Mouse (Mus musculus): Measurements from ENCODE around the gene Cdkal1. TPM values are rescaled to one million over a fixed set of nuclear protein-coding genes. Genes with fewer than 3 reads are reported as not detected.

The Cdkal1 gene
- total and polyA plus RNA-seq, 3 experiments: 3.9 to 30.3 (median 29.9) TPM

DNA sequence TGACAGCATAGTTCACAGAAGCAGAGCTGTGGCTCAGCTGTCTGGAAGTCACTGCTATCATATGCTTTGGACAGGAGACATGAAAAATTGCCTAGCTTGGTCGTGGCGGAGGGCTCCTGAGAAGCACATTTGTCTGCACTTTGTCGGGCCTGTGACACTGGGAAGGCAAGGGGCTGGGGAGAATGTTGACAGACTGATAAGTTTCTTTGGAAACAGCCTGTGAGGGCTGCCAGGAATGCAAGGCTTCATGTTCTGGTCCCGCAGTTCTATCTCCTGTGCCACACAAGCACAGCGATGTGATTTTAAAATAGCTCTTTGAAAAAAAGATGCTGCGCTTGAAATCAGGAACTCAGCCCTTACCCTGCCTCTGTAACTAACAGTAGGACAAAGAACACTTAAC is 573.9 kb downstream of the Cdkal1 start:
- H3K27ac ChIP-seq: peak overlapping the region; percentile 8; the same call in 1 of the 2 replicates
- H3K4me1 ChIP-seq (ENCODE audit: control insufficient read depth, insufficient read depth, low read length): peaks cover 2% of the 10 kb centered on the region
- DNase-seq: peak in 1 of 2 experiments; percentile 38
- H3K9ac ChIP-seq (ENCODE audit: low read depth, low read length): no peak overlapping the region
- no peaks in the 10 kb centered on the region; the same call in 1 of the 2 replicates for H3K27me3 ChIP-seq (ENCODE audit: control insufficient read depth, insufficient read depth, low read length)
- TF ChIP-seq CTCF (IDR thresholded peaks at IDR 0.05) (no peak), EP300 (IDR thresholded peaks at IDR 0.05; ENCODE audit: insufficient read depth, low read depth, low read length) (peak; percentile 40; the same call in 1 of the 2 replicates)
- no peak overlapping the region for H3K4me3 ChIP-seq
- H3K79me2 ChIP-seq (replicated peaks; ENCODE audit: control insufficient read depth, insufficient read depth, low read length): no peaks in the 10 kb centered on the region
- H3K36me3 ChIP-seq (ENCODE audit: control insufficient read depth, insufficient read depth, low read length): no peaks in the 10 kb centered on the region
- 16% methylated on average over 6 of the region's 6 CpGs for WGBS
- intact Hi-C loops (cut with DNase I): loop anchor here (5.0 kb wide), 1 partner anchor 69 kb away; no protein-coding TSS in a partner anchor

- no peak overlapping the region for H3K9ac ChIP-seq (ENCODE audit: low read depth, low read length)
Observed at GRCm38 (mm10) chr13:29278156-29278555, 577.3 kb downstream of the Cdkal1 start.

DNA sequence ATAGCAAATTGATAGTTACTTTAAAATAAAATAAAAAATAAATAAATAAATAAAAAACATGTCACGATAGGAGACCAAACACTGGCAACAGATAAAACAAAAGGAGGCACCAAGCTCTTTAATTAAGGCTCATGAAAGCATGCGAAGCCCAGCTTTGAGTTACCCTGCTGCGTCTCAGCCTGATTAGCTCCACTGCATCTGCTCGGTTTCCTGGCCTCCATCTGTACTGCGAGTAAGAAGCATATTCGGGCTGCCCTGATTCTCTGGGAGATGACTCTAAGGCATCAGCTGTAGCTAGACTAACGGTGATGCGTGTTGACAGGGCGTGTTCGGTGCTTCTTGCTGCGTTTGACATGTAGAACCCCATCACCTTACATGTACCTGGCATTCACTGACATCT is 581.2 kb downstream of the Cdkal1 start:
- Histone ChIP-seq H3K27me3 (ENCODE audit: control insufficient read depth, insufficient read depth, low read length) (no peaks in the 10 kb centered on the region; the same call in 1 of the 2 replicates), H3K4me3 (no peak overlapping the region), H3K4me1 (ENCODE audit: control insufficient read depth, insufficient read depth, low read length) (no peaks in the 10 kb centered on the region), H3K36me3 (ENCODE audit: control insufficient read depth, insufficient read depth, low read length) (no peaks in the 10 kb centered on the region), H3K27ac (no peak overlapping the region), H3K9ac (ENCODE audit: low read depth, low read length) (no peak overlapping the region), H3K79me2 (replicated peaks; ENCODE audit: control insufficient read depth, insufficient read depth, low read length) (no peaks in the 10 kb centered on the region)
- no peak for TF ChIP-seq CTCF (IDR thresholded peaks at IDR 0.05)
- TF ChIP-seq EP300 (IDR thresholded peaks at IDR 0.05; ENCODE audit: insufficient read depth, low read depth, low read length): no peak
- TF ChIP-seq POLR2A (IDR thresholded peaks at IDR 0.05; ENCODE audit: insufficient read depth, low read depth, low read length): no peak
- 90% methylated on average over 11 of the region's 11 CpGs for WGBS
- intact Hi-C loops (cut with DNase I): no loop called here
- DNase-seq: no peak

More at GRCm38 (mm10) chr13:29278156-29278555, 577.3 kb downstream of the Cdkal1 start:
- DNase-seq: no peak
- Histone ChIP-seq H3K27me3 (ENCODE audit: control insufficient read depth, insufficient read depth, low read length) (no peaks in the 10 kb centered on the region; the same call in 1 of the 2 replicates), H3K36me3 (ENCODE audit: control insufficient read depth, insufficient read depth, low read length) (no peaks in the 10 kb centered on the region), H3K4me1 (ENCODE audit: control insufficient read depth, insufficient read depth, low read length) (peaks cover 2% of the 10 kb centered on the region), H3K27ac (no peak overlapping the region), H3K4me3 (no peak overlapping the region), H3K79me2 (replicated peaks; ENCODE audit: control insufficient read depth, insufficient read depth, low read length) (no peaks in the 10 kb centered on the region)
- 54% methylated on average over 4 of the region's 4 CpGs for WGBS
- intact Hi-C loops (cut with DNase I): no loop called here
- TF ChIP-seq EP300 (IDR thresholded peaks at IDR 0.05; ENCODE audit: insufficient read depth, low read depth, low read length) (no peak), CTCF (IDR thresholded peaks at IDR 0.05) (no peak), POLR2A (IDR thresholded peaks at IDR 0.05; ENCODE audit: insufficient read depth, low read depth, low read length) (no peak)

DNA sequence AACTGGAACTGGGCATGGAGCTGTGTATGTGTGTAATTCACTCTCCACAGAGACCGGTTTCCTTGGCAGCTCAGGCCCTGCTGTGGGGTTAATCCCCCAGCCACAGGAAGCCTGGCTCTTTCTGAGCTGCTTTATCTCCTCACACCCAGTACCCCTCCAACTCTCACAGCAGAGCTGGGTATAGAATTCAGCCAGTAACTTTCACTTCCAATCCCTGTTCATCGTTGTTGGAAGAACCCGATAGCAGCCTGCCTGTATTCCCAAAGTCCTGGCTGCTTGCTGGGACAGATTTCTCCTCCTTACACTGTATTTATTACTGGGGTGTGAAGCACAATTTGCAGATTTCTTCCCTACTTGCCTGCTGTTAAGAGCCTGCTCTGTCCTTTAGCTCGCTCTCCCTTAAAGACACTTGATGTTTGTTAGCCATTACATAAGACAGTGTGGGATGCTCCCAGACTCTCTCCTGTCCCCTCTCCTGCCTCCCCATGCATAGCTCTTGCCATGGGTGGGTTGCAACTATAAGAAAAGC is 581.7 kb downstream of the Cdkal1 start:
- intact Hi-C loops (cut with DNase I): no loop called here
- Histone ChIP-seq H3K4me3 (no peak overlapping the region), H3K79me2 (replicated peaks; ENCODE audit: control insufficient read depth, insufficient read depth, low read length) (no peaks in the 10 kb centered on the region), H3K27ac (no peak overlapping the region), H3K4me1 (ENCODE audit: control insufficient read depth, insufficient read depth, low read length) (no peaks in the 10 kb centered on the region), H3K27me3 (ENCODE audit: control insufficient read depth, insufficient read depth, low read length) (no peaks in the 10 kb centered on the region; the same call in 1 of the 2 replicates), H3K9ac (ENCODE audit: low read depth, low read length) (no peak overlapping the region), H3K36me3 (ENCODE audit: control insufficient read depth, insufficient read depth, low read length) (no peaks in the 10 kb centered on the region)
- WGBS: 49% methylated on average over 4 of the region's 4 CpGs
- DNase-seq: no peak
- TF ChIP-seq CTCF (IDR thresholded peaks at IDR 0.05) (no peak), EP300 (IDR thresholded peaks at IDR 0.05; ENCODE audit: insufficient read depth, low read depth, low read length) (no peak), POLR2A (IDR thresholded peaks at IDR 0.05; ENCODE audit: insufficient read depth, low read depth, low read length) (no peak)

DNA sequence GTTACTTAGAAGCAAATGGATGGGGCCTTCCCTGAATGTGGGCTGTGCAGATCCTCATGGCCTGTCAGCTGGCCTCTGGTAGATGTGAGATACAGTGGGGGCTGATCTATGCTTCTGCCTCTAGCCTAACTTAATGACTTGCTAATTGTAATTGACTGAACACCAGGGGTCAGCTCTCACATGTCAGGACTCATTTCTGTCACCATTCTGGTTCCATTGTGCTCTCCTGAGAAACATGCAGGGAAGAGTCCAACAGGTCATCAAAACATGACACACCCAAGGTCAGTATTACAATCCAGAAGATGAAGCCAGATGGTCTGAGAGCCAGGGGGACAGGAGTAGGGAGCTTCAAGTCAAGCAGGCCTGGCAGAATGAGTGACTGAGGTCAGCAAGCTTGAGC is 584.0 kb downstream of the Cdkal1 start:
- DNase-seq: no peak
- Histone ChIP-seq H3K27ac (no peak overlapping the region), H3K9ac (ENCODE audit: low read depth, low read length) (no peak overlapping the region), H3K4me1 (ENCODE audit: control insufficient read depth, insufficient read depth, low read length) (no peaks in the 10 kb centered on the region), H3K27me3 (ENCODE audit: control insufficient read depth, insufficient read depth, low read length) (no peaks in the 10 kb centered on the region), H3K4me3 (no peak overlapping the region), H3K79me2 (replicated peaks; ENCODE audit: control insufficient read depth, insufficient read depth, low read length) (no peaks in the 10 kb centered on the region), H3K36me3 (ENCODE audit: control insufficient read depth, insufficient read depth, low read length) (no peaks in the 10 kb centered on the region)
- 0 out of 2 replicates have a peak, but pooled peaks have one; percentile 7 for TF ChIP-seq CTCF (IDR thresholded peaks at IDR 0.05)
- TF ChIP-seq POLR2A (IDR thresholded peaks at IDR 0.05; ENCODE audit: insufficient read depth, low read depth, low read length): no peak
- intact Hi-C loops (cut with DNase I): no loop called here

DNA sequence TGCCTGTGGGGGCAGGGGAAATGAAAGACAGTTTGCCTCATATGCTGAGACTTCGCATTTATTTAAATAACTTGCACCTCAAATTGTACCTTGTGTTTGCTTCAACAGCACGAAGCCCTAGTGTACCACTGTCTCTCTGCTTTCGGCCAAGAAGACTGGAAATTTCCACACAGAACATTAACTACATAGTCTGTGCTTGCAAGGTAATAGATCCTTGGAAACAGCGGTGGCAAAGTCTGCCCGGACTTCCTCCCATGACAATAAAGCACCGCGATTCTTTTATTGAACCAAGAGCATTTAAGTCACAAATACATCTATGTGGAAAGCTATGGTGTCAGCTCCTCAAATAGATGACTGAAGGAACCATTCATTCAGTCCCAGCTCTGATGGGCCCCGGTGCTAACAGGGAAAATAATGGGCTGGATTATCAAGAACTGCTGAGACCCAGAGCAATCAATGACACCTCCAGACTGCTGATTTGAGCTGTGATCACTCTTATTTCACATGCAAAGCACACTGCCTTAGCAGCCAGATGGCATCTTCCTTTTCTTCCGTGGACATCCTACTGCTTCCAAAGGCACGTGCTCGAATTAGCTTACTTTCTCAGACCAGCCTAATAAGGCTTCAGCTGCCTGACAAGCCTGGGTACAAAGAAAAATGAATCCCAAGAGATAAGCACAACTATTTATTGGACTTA is 591.3 kb downstream of the Cdkal1 start:
- intact Hi-C loops (cut with DNase I): no loop called here
- no peaks in the 10 kb centered on the region for H3K36me3 ChIP-seq (ENCODE audit: control insufficient read depth, insufficient read depth, low read length)
- H3K9ac ChIP-seq (ENCODE audit: low read depth, low read length): no peak overlapping the region
- no peak overlapping the region for H3K4me3 ChIP-seq
- no peaks in the 10 kb centered on the region for H3K27me3 ChIP-seq (ENCODE audit: control insufficient read depth, insufficient read depth, low read length)
- TF ChIP-seq POLR2A (IDR thresholded peaks at IDR 0.05; ENCODE audit: insufficient read depth, low read depth, low read length) (no peak), EP300 (IDR thresholded peaks at IDR 0.05; ENCODE audit: insufficient read depth, low read depth, low read length) (no peak), CTCF (IDR thresholded peaks at IDR 0.05) (no peak)
- no peak for DNase-seq
- H3K79me2 ChIP-seq (replicated peaks; ENCODE audit: control insufficient read depth, insufficient read depth, low read length): no peaks in the 10 kb centered on the region
- WGBS: 82% methylated on average over 11 of the region's 11 CpGs
- no peak overlapping the region for H3K27ac ChIP-seq
- H3K4me1 ChIP-seq (ENCODE audit: control insufficient read depth, insufficient read depth, low read length): no peaks in the 10 kb centered on the region
